Mouse (Mus musculus) heart, adult 2 months (tissue): ENCODE measurements around the gene Msi2.

Source experiments
- CTCF ChIP-seq: fragments of 200-600 bp; IDR thresholded peaks from 2 replicates; pipeline ENCODE4 v1.8.1; 2022; ENCODE audit warnings: antibody characterized with exemption, mild to moderate bottlenecking, moderate library complexity
- POLR2A ChIP-seq: fragments of 200-500 bp; IDR thresholded peaks from 2 replicates; pipeline ENCODE4 v1.6.1; 2011; ENCODE audit warnings: mild to moderate bottlenecking, low read depth, low read length, control low read depth; ENCODE audit not compliant: insufficient read depth

GRCm38 (mm10) chr11:88603366-88603765 lies 114.9 kb downstream of the Msi2 start:
- TF ChIP-seq POLR2A (no peak), CTCF (no peak)
